Mouse (Mus musculus): ENCODE results near the gene Clock.

The Clock gene

GRCm38 (mm10) chr5:76304452-76305341, at the start of gene Clock:
Gene Clock (minus strand): TSS chr5:76304792.
- peak; percentile 87 for ATAC-seq (ENCODE audit: low TSS enrichment)

- ATAC-seq (ENCODE audit: low TSS enrichment) = peak; percentile 34; the same call in 1 of the 2 replicates
Observed at GRCm38 (mm10) chr5:76351953-76352611, 47.5 kb upstream of the Clock start.

- ATAC-seq (ENCODE audit: low TSS enrichment) = no peak
Observed at GRCm38 (mm10) chr5:76351537-76351936, 46.9 kb upstream of the Clock start.

- peak; percentile 91 for ATAC-seq (ENCODE audit: low TSS enrichment)
Observed at GRCm38 (mm10) chr5:76346137-76346536, 41.5 kb upstream of the Clock start.

GRCm38 (mm10) chr5:76340931-76341330, 36.3 kb upstream of the Clock start:
- ATAC-seq (ENCODE audit: low TSS enrichment) = no peak

GRCm38 (mm10) chr5:76337100-76337499, 32.5 kb upstream of the Clock start:
- no peak for ATAC-seq (ENCODE audit: low TSS enrichment)

GRCm38 (mm10) chr5:76333833-76334232, 29.2 kb upstream of the Clock start:
- ATAC-seq (ENCODE audit: low TSS enrichment) = no peak

GRCm38 (mm10) chr5:76330953-76331352, 26.4 kb upstream of the Clock start, which contains the start of gene Pdcl2:
Gene Pdcl2 (minus strand): TSS chr5:76331156.
- ATAC-seq (ENCODE audit: low TSS enrichment) = no peak

- ATAC-seq (ENCODE audit: low TSS enrichment) = no peak
Observed at GRCm38 (mm10) chr5:76327296-76327695, 22.7 kb upstream of the Clock start.

GRCm38 (mm10) chr5:76325113-76325512, 20.5 kb upstream of the Clock start:
- ATAC-seq (ENCODE audit: low TSS enrichment) = peak; percentile 87

- peak; percentile 41; the same call in 1 of the 2 replicates for ATAC-seq (ENCODE audit: low TSS enrichment)
Observed at GRCm38 (mm10) chr5:76321249-76322196, 16.9 kb upstream of the Clock start.

- ATAC-seq (ENCODE audit: low TSS enrichment) = no peak
Observed at GRCm38 (mm10) chr5:76308206-76308605, 3.6 kb upstream of the Clock start.

- ATAC-seq (ENCODE audit: low TSS enrichment) = no peak
Observed at GRCm38 (mm10) chr5:76306261-76306660, 1.7 kb upstream of the Clock start.

GRCm38 (mm10) chr5:76305616-76306015, 1.0 kb upstream of the Clock start:
- no peak for ATAC-seq (ENCODE audit: low TSS enrichment)

GRCm38 (mm10) chr5:76303745-76304451, 694 bp downstream of the Clock start:
- ATAC-seq (ENCODE audit: low TSS enrichment) = peak; percentile 42

- ATAC-seq (ENCODE audit: low TSS enrichment) = no peak
Observed at GRCm38 (mm10) chr5:76303379-76303744, 1.2 kb downstream of the Clock start.

GRCm38 (mm10) chr5:76302009-76302408, 2.6 kb downstream of the Clock start:
- ATAC-seq (ENCODE audit: low TSS enrichment) = no peak

- ATAC-seq (ENCODE audit: low TSS enrichment) = peak; percentile 31; the same call in 1 of the 2 replicates
Observed at GRCm38 (mm10) chr5:76289234-76289691, 15.3 kb downstream of the Clock start.

- no peak for ATAC-seq (ENCODE audit: low TSS enrichment)
Observed at GRCm38 (mm10) chr5:76288256-76288655, 16.3 kb downstream of the Clock start.

- ATAC-seq (ENCODE audit: low TSS enrichment) = no peak
Observed at GRCm38 (mm10) chr5:76287062-76287461, 17.5 kb downstream of the Clock start.

- no peak for ATAC-seq (ENCODE audit: low TSS enrichment)
Observed at GRCm38 (mm10) chr5:76285699-76286098, 18.9 kb downstream of the Clock start.
